Mouse (Mus musculus) kidney, postnatal 14 days (tissue): ENCODE results near the gene Phactr2.
"Not testable (repeated sequence)": the region's sequence is repeated elsewhere in the genome, so short reads cannot be mapped to it uniquely, and the experiment has no call there.

ENCODE experiments used
- DNase-seq: peaks from one replicate; pipeline ENCODE4 v3.0.0; 2022; ENCODE audit warnings: mixed read lengths

The Phactr2 gene

GRCm38 (mm10) chr10:13201741-13202293 is 272.4 kb downstream of the Phactr2 start:
- no peak for DNase-seq

DNA sequence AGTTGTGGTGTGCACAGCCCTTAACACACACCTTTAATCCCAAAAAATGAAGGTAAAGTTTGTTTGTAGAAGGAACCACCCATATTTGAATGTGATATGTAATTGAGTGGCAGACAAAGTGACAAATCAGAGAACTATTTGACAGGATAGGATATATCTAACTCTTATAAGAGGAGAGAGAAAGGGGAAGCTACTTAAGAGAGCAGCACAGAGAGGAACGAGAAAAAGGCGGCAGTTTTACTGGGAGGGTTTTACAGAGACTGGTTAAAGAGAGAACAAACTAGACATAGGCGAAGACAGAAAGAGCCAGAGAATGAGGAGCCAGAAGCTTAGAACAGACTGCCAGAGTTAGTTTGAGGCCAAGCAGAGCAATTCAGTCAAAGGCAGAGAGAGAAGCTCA is 273.4 kb downstream of the Phactr2 start:
- no peak for DNase-seq

DNA sequence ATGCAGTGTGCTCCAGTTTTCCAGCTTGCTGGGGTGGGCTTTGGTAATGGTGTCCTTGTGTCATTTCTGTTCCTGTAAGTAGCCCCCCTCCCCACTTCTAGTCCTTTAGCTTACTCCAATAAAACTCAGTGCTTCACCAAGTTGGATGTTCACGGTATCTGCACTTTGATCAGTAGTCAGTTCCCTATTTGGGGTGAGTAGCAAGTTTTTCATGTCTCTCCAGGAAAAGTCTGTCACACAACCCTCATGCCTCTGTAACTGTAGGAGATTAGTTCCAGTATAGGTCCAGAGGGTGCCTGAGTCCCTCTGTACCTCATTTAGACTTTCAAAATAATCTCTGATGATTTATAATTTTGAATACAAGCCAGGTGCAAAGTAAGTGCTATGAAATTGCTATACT is 275.0 kb downstream of the Phactr2 start:
- DNase-seq, result no peak

- DNase-seq, result no peak
Observed at GRCm38 (mm10) chr10:13196872-13197507, 277.2 kb downstream of the Phactr2 start.

GRCm38 (mm10) chr10:13193496-13193895 is 280.7 kb downstream of the Phactr2 start:
- not testable (repeated sequence) for DNase-seq

DNA sequence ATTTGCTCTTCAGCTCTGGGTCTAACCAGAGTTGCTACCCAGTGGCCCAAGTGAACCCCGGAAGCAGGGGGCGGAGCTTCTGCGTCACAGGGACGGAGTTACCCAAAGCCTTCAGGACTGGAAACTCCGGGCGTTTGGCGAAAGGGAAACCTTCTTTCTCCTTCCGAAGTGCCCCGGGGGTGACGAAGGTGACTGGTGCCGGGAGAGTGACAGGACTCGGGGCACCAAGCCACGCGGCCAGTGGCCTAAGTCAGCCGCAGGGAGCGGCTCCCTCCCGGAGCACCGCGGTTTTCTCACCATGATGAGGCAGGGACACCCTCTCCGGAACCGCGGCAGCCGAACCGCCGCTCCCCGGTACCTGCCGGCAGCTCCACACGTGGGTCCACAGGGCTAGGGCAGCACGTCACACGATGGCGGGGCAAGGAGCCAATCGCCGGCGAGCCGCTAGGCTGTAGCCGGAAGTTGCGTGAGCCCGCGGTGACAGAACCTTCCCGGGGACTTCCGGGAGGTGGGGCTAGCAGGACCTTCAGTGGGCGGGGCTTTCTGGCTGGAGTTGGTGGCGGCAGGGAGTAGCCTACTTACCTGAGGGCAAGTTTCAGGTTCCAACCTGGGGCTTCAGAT is 281.4 kb downstream of the Phactr2 start, which contains the start of gene Ltv1:
TSS of gene Ltv1 (minus strand) at position 438 of the 621 bp plus-strand sequence.
- peak; percentile 97 for DNase-seq

GRCm38 (mm10) chr10:13189881-13190280 is 284.3 kb downstream of the Phactr2 start:
- no peak for DNase-seq

- DNase-seq, result no peak
Observed at GRCm38 (mm10) chr10:13186754-13187153, 287.5 kb downstream of the Phactr2 start.

- DNase-seq, result no peak
Observed at GRCm38 (mm10) chr10:13184170-13184766, 289.9 kb downstream of the Phactr2 start.

- no peak for DNase-seq
Observed at GRCm38 (mm10) chr10:13180211-13180610, 294.0 kb downstream of the Phactr2 start.

GRCm38 (mm10) chr10:13177973-13178624 is 296.1 kb downstream of the Phactr2 start, which contains the start of gene Zc2hc1b:
Gene Zc2hc1b (minus strand): TSS chr10:13178023.
- no peak for DNase-seq

DNA sequence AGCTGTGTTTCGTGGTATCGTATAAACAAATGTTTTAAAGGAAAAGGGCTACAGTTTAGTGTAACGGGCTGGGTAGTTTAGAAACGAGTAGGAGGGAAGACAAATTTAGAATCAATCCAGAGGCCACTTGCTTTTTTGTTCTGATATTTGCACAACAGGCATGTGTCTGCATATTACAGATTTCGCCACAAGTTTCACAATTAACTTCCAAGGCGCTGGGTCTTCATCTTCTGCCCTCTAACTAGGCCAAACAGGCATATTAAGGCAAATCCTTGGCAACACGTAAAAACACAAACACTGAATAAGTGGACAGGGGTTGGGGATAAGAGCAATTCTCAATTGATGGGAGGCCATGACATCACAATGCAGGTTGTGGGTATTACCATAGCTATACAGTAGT is 298.3 kb downstream of the Phactr2 start:
- no peak for DNase-seq

DNA sequence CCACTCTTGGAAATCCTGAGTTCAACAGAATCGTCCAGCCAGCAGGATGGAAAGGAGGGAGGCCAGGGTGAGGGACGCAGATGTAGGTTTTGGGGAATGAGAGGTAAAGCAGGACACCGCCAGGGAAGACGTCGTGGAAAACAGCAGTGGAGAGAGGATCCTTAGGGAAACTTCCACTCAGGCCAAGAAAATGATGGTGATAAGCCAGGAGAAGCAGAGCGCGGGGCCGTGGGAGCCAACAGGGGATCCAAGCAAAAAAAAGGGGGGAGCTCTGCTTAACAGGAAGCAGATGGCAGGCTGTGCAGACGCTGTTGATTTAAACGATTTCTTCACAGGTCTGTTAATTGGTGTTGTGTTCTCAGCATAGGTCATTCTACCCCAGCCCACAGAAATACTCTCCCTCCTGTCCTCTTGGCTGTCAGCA is 301.4 kb downstream of the Phactr2 start:
- no peak for DNase-seq

DNA sequence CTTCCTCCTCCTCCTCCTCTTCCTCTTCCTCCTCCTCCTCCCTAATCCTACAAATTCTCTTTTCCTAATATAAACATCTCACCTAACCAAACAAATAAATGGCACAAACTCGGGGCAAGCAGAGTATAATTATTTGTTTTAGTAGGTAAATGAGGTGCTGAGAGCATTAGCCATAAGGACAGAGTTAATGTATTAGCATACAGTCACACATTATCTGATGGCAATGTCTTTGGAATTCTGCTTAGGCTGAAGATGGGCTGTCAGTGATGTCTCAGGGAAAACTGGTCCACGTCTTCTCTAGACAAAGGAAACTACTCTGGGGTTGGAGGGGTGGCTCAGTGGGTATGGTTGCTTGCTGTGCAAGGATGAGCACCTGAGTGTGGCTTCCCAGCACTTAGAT is 302.8 kb downstream of the Phactr2 start:
- no peak for DNase-seq

- no peak for DNase-seq
Observed at GRCm38 (mm10) chr10:13170739-13171448, 303.3 kb downstream of the Phactr2 start.

- no peak for DNase-seq
Observed at GRCm38 (mm10) chr10:13168461-13168860, 305.8 kb downstream of the Phactr2 start.

DNA sequence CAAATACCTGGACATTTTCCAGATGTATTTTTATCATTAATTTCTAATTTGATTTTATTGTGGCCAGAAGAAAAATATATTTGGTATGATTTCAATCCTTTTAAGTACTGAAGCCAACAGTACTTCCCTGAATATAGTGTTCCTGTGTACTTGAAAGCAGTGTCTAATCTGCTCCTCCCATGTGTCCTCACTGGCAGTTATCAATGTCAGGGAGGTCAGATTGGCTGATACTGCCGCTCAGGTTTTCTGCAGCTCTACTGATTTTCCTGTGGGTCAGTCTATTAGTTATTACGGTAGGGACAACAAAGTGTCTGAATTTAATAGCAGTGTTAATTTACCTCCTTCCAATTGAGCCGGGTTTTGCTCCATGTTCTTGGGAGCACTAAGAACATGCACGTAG is 312.2 kb downstream of the Phactr2 start:
- no peak for DNase-seq

DNA sequence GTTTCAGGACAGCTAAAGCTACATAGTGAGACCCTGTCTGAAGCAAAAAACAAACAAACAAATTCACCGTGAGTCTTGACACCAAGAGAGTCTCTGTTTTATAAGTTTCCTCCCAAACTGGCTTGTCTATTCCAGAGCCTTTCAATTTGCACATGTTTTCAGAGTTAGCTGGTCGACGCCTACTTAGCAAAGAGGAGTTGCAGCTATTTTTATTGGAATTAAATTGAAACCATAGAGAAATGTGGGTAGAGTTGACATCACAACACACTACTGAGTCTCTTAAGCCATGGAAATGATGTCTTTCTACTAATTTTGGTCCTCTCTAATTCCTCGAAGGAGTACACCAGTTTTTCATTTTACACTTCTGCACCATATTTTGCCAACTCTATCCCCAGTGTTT is 313.3 kb downstream of the Phactr2 start:
- DNase-seq, result no peak
